Mouse (Mus musculus) 416B (cell line): Measurements from ENCODE around the gene Rftn1.

Experiments
- DNase-seq: peaks from one replicate; pipeline ENCODE4 v3.0.0; 2011; ENCODE audit warnings: low read depth

Rftn1 gene

GRCm38 (mm10) chr17:50170935-50171545 lies 19.4 kb downstream of the Rftn1 start:
- peak; percentile 49 for DNase-seq

- DNase-seq: no peak
Observed at GRCm38 (mm10) chr17:50169946-50170427, 20.5 kb downstream of the Rftn1 start.

DNA sequence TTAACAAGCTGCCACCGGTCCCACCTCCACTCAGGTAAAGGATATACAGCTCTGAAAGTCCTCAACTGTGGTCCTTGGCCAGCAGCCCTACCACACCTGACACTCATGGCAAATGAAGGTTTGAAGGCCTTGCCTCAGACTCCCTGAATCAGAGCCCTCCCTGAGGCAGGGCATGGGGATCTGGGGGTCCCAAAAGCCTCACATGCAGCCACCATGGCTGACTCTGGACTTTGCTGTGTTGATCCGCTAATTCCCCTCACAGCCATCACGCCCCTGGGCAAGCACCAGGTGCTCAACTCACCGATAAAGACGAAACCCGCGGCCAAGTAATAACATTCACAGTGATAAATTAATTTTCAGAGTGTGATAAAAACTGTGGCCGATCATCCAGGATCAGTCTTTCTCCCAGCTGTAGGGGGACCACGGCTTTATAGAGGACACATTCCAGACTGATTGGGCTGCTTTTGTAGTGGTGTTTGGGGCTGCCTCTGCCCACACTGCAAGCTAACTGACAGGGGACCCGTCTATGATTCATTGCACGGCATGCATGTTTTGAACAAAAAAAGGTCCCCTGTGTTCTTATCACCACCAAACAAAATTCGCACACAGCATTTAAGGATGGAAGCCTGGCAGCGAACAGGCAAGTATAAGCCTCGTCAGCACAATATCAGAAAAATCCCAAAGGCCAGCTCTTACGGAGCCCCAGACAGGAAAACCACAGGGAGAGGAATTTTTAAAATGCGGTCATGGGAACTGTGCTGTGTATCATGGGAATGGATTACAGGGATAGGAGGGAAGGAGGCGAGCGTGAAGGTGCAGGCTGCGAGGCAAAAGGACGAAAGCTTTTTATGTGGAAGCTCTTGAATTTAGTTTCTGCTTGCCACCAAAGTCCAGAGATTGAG lies 29.3 kb downstream of the Rftn1 start:
- DNase-seq: no peak

- peak; percentile 45 for DNase-seq
Observed at GRCm38 (mm10) chr17:50160357-50160756, 30.1 kb downstream of the Rftn1 start.

GRCm38 (mm10) chr17:50159816-50160215 lies 30.7 kb downstream of the Rftn1 start:
- DNase-seq: no peak

- peak; percentile 92 for DNase-seq
Observed at GRCm38 (mm10) chr17:50158565-50158964, 31.9 kb downstream of the Rftn1 start.

DNA sequence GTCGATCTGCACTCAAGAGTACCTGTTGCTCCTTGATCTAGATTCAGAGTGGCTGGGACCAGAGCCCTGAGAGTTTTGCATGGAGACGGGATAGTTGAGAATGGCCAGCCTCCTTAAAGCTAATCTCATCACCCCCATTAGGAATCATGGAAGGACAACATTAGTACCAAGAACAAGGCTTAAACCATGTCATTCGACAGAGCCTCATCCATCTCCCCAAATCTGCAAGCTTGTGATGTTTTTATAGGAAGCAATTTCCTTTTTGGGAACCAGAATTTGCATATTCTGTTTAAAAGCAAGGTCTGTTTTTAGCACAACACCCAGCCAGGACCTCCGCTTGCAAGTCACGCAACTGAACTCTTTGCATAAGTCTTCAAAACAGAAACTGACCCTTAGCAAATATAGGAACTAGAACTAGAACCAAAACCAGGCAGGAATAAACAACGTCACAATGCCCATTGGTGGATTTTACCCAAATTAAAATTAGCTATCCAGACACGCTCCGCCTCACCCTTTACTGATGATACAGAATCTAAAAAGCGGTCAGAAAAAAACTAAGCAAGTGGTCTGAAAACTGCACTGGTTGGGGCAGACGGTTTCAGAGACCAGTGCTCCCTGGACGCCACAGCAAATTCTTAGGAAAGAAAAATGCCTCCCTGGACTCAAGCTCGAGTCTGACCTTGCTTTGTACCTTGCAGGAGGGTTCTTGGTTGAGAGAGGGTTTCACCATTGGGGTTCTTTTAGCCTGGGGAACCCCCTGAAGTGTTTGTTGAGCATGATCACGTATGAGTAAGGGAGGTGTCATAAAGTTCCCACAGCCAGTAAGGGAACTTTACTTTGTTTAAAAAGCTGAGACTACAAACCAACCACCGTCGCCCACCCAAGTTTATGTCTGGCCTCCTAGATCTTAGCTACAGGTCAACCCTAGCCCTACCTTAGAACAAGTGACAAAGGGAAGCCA lies 33.0 kb downstream of the Rftn1 start:
- no peak for DNase-seq

GRCm38 (mm10) chr17:50152085-50152484 lies 38.4 kb downstream of the Rftn1 start:
- no peak for DNase-seq

GRCm38 (mm10) chr17:50151208-50151723 lies 39.2 kb downstream of the Rftn1 start:
- no peak for DNase-seq

GRCm38 (mm10) chr17:50150416-50151207 lies 39.9 kb downstream of the Rftn1 start:
- DNase-seq: no peak

DNA sequence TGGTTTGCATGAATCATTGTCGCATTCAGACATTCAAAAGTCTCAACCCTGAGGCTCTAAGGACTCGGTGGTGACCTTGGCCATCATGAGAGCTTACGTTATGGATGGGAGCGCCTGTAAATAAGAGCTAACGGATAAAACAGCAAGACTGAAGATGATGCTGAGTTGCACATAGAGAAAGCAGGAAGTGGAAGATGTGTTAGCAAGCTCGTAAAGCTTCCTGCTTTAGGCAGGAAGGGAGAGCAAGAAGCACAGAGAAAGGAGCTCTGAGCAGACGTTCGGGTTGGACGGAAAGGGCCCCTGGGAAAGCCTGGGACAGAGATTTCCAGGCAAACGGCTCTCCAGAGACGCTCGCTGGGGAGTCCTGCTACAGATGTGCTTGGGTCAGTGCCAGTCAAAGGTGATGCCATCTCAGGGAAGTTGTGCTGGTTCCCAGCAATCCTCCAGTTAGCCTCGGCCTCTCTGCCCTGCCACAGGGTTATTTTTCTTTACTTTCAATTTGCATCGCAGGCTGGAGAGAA lies 40.7 kb downstream of the Rftn1 start:
- no peak for DNase-seq

GRCm38 (mm10) chr17:50147831-50148587 lies 42.5 kb downstream of the Rftn1 start:
- DNase-seq: peak; percentile 70

GRCm38 (mm10) chr17:50143354-50143753 lies 47.1 kb downstream of the Rftn1 start:
- DNase-seq: no peak

DNA sequence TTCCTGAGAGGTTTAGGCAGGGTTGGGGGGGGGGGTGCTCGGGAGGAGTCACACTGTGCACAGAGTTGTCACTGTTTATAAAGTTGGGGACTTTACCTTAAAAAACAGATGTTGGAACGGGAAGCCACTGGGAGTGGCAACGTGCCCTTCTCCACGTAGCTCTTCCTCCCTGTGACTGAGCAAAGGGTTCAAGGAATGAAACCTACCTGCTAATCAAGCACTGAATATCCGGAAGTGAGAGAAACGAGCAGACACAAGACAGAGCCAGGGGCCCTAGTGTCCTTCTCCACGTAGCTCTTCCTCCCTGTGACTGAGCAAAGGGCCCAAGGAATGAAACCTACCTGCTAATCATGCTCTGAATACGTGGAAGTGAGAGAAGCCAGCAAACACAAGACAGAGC lies 47.9 kb downstream of the Rftn1 start:
- no peak for DNase-seq

DNA sequence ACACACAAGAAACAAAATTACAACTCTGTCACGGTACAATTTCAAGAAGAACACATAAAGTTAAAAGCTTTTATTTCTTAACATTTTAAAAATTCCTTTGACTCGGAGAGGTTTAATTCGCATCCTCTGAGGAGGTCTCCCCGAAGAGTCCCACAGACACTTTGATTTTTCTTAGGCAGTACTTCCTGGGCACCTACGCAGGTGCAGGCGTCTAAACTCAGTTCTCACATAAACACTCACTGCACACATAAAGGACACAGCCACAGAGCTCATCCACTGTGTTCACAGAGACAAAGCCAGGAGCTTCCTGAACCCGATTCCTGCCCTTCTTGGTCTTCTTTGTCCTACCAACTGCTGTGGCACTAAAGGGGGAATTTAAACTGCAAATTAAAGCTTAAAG lies 48.3 kb downstream of the Rftn1 start:
- no peak for DNase-seq

- DNase-seq: peak; percentile 98
Observed at GRCm38 (mm10) chr17:50136060-50136459, 54.4 kb downstream of the Rftn1 start.

DNA sequence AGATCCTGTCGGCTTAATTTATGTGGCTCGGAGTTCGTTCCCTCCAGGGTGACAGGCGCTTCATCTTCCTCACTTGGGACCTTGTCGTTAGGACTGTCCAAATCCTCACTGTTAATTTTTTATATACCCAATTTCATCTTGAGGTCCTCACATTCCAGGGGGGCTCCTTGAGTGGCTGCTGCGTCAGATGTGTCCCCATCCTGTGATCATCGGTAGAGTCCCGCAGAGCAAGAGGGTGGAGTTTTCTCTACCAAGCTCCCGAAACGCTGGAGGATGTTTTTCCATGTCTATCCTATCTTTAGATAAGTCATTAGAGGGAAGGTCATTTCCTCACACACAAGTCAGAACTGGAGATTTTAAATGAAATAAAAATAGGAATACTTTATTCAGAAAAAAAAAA lies 55.0 kb downstream of the Rftn1 start:
- no peak for DNase-seq

DNA sequence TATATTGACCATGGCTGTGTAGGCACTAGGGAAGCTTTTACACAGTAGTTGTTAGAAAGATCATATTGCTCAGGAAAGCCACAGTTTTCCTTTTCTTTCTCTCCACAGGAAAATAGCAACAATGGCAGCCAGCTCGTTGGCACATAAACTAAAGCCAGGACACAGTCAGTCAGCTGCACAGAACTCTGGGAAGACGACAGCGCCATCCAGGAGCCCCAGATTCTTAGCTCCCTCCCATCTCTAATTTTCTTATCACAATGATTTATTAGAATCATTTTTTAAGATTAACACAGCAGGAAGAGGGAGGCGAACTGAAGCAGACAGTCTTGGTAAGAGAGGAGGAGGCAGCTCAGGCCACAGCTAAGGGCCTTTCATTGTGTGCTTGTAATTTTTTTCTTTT lies 58.8 kb downstream of the Rftn1 start:
- no peak for DNase-seq

DNA sequence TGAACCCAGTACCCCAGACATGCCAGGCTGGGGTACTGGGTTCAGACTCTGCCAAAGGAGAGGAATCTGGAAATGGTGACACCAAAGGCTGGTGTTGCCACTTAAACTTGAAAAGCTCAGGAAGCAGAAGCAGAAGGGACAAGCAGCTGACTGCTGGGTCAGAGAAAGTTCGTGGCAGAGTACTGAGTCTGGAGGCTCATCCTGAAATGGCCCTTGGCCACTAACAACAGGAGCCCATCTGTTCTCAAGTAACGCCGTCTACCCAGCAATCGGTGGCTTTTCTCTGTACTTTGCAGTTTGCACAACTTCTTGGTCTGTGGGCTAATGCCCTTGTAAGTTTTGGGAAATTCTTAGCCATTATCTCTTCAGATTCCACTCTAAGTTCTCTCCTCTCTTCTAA lies 60.1 kb downstream of the Rftn1 start:
- no peak for DNase-seq

DNA sequence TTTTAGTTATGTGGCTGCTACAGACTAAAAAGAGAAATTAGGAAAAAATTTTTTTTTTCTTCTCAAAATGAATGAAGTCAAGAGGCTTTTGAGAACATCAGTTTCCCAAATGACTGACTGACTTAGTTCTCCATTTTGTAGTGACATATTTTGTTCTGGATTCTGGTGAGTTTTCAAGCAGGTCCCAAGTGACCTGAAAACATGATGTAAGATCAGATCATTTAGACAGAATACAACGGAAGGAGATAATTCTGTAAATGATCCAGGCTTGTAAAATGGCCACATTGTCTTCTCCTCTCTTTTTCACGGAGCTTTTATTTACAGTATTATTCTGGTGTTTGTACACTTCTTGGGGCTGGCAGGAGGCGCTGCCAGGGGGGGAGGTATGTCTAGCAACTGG lies 62.1 kb downstream of the Rftn1 start:
- no peak for DNase-seq
